Mouse (Mus musculus): ENCODE results near the gene Zfp760. TPM values are rescaled to one million over a fixed set of nuclear protein-coding genes. Genes with fewer than 3 reads are reported as not detected.
A peak's percentile ranks its signal among the peaks of the same experiment; 100 is the strongest.
"Not testable (repeated sequence)": the region's sequence is repeated elsewhere in the genome, so short reads cannot be mapped to it uniquely, and the experiment has no call there.

The Zfp760 gene
- total RNA-seq (2021): 7.9 and 8.3 TPM in 2 replicates
- long read RNA-seq, partial matches to known transcripts: 0 of 1 reads
- long read RNA-seq, other reads (novel, unspliced or antisense): 1 of 1 reads

- DNase-seq: peak; percentile 76
These were observed at the start of gene Zfp760 for GRCm38 (mm10) chr17:21707343-21707996. Gene Zfp760 (plus strand): TSS chr17:21707741.

- DNase-seq: not testable (repeated sequence)
These were observed 28.7 kb upstream of the Zfp760 start for GRCm38 (mm10) chr17:21678826-21679225.

GRCm38 (mm10) chr17:21679273-21680018 lies 28.1 kb upstream of the Zfp760 start:
- DNase-seq: peak; percentile 71

- not testable (repeated sequence) for DNase-seq
These were observed 27.5 kb upstream of the Zfp760 start for GRCm38 (mm10) chr17:21680019-21680376.

- no peak for DNase-seq
These were observed 16.0 kb upstream of the Zfp760 start, which contains the start of gene Gm10226 for GRCm38 (mm10) chr17:21691560-21691959. Gene Gm10226 (plus strand): TSS chr17:21691860.

- DNase-seq: no peak
These were observed 14.2 kb upstream of the Zfp760 start for GRCm38 (mm10) chr17:21693342-21693741.

- DNase-seq: no peak
These were observed 11.5 kb upstream of the Zfp760 start for GRCm38 (mm10) chr17:21696073-21696472.

GRCm38 (mm10) chr17:21702281-21703240 lies 5.0 kb upstream of the Zfp760 start:
- no peak for DNase-seq

- no peak for DNase-seq
These were observed 4.1 kb upstream of the Zfp760 start for GRCm38 (mm10) chr17:21703414-21703813.

- DNase-seq: no peak
These were observed 860 bp downstream of the Zfp760 start for GRCm38 (mm10) chr17:21708401-21708800.

GRCm38 (mm10) chr17:21730495-21730894 lies 23.0 kb downstream of the Zfp760 start, which contains the start of gene Zfp229:
Gene Zfp229 (plus strand): TSS chr17:21730795.
- DNase-seq: not testable (repeated sequence)

- DNase-seq: no peak
These were observed 25.5 kb downstream of the Zfp760 start for GRCm38 (mm10) chr17:21733049-21733448.

GRCm38 (mm10) chr17:21733529-21734031 lies 26.0 kb downstream of the Zfp760 start:
- peak; percentile 72 for DNase-seq

GRCm38 (mm10) chr17:21752791-21753190 lies 45.2 kb downstream of the Zfp760 start:
- no peak for DNase-seq

GRCm38 (mm10) chr17:21753342-21754208 lies 46.0 kb downstream of the Zfp760 start:
- peak; percentile 13 for DNase-seq

GRCm38 (mm10) chr17:21770336-21770735 lies 62.8 kb downstream of the Zfp760 start:
- no peak for DNase-seq

Other genes with a start within 250 kb of the Zfp760 start
- gene Zfp53, start 218.7 kb upstream of the Zfp760 start, total RNA-seq (2021): 4.7 and 5.4 TPM in 2 replicates
- 30.4 and 31.9 TPM in 2 replicates for gene Zfp52, start 172.2 kb upstream of the Zfp760 start, total RNA-seq (2021)
- 10.0 and 10.7 TPM in 2 replicates for gene Zfp948, start 140.7 kb upstream of the Zfp760 start, total RNA-seq (2021)
- gene Zfp983, start 57.1 kb upstream of the Zfp760 start, total RNA-seq (2021): 7.8 and 10.0 TPM in 2 replicates
- gene Gm10226, start 15.9 kb upstream of the Zfp760 start, total RNA-seq (2021): 6.0 TPM in 1 of 2 replicates, not detected in the other
- 12.3 and 14.2 TPM in 2 replicates for gene Zfp229, start 23.1 kb downstream of the Zfp760 start, total RNA-seq (2021)
- 2.9 and 3.3 TPM in 2 replicates for gene Zfp820, start 138.0 kb downstream of the Zfp760 start, total RNA-seq (2021)
- gene Zfp995, start 202.2 kb downstream of the Zfp760 start, total RNA-seq (2021): 2.2 and 3.2 TPM in 2 replicates